Mouse (Mus musculus) CH12F3 (cell line): ENCODE data around the gene Pnpla7.
"Not testable (repeated sequence)": the region's sequence is repeated elsewhere in the genome, so short reads cannot be mapped to it uniquely, and the experiment has no call there.

ENCODE experiments used
- in situ Hi-C: fragments of 300-500 bp; cut with MboI; formaldehyde crosslinking; loops from 2 replicates; pipeline ENCODE4 v1.14.3; 2020; ENCODE audit warnings: low sequenced_read_pairs

Gene Pnpla7

GRCm38 (mm10) chr2:24975704-24976297, at the start of gene Pnpla7:
TSS of gene Pnpla7 (plus strand) at chr2:24976033.
- in situ Hi-C loops: no loop called here

- in situ Hi-C loops: no loop called here
Observed at GRCm38 (mm10) chr2:24926345-24926964, 49.4 kb upstream of the Pnpla7 start.

- in situ Hi-C loops: no loop called here
Observed at GRCm38 (mm10) chr2:24926965-24927358, 48.9 kb upstream of the Pnpla7 start.

- in situ Hi-C loops: no loop called here
Observed at GRCm38 (mm10) chr2:24927810-24928479, 47.9 kb upstream of the Pnpla7 start.

GRCm38 (mm10) chr2:24929119-24929518, 46.7 kb upstream of the Pnpla7 start:
- in situ Hi-C loops: no loop called here

GRCm38 (mm10) chr2:24929593-24929992, 46.2 kb upstream of the Pnpla7 start:
- in situ Hi-C loops: no loop called here

GRCm38 (mm10) chr2:24934441-24934963, 41.3 kb upstream of the Pnpla7 start:
- in situ Hi-C loops: no loop called here

GRCm38 (mm10) chr2:24935057-24935796, 40.6 kb upstream of the Pnpla7 start, which contains the start of gene Arrdc1:
TSS of gene Arrdc1 (minus strand) at chr2:24935252.
- in situ Hi-C loops: no loop called here

GRCm38 (mm10) chr2:24942092-24942491, 33.7 kb upstream of the Pnpla7 start:
- in situ Hi-C loops: no loop called here

GRCm38 (mm10) chr2:24944304-24944703, 31.5 kb upstream of the Pnpla7 start:
- in situ Hi-C loops: not testable (repeated sequence)

- in situ Hi-C loops: no loop called here
Observed at GRCm38 (mm10) chr2:24949421-24950188, 26.2 kb upstream of the Pnpla7 start, which contains the start of gene Zmynd19. TSS of gene Zmynd19 (plus strand) at chr2:24949792.

- in situ Hi-C loops: no loop called here
Observed at GRCm38 (mm10) chr2:24950189-24950535, 25.7 kb upstream of the Pnpla7 start.

- in situ Hi-C loops: no loop called here
Observed at GRCm38 (mm10) chr2:24952537-24953055, 23.2 kb upstream of the Pnpla7 start.

- in situ Hi-C loops: no loop called here
Observed at GRCm38 (mm10) chr2:24960910-24961309, 14.9 kb upstream of the Pnpla7 start.

- in situ Hi-C loops: no loop called here
Observed at GRCm38 (mm10) chr2:24962304-24963000, 13.4 kb upstream of the Pnpla7 start, which contains the start of gene Dph7. TSS of gene Dph7 (plus strand) at chr2:24962400.

- in situ Hi-C loops: no loop called here
Observed at GRCm38 (mm10) chr2:24970386-24970785, 5.4 kb upstream of the Pnpla7 start.

- in situ Hi-C loops: not testable (repeated sequence)
Observed at GRCm38 (mm10) chr2:24974452-24974851, 1.4 kb upstream of the Pnpla7 start.

- in situ Hi-C loops: no loop called here
Observed at GRCm38 (mm10) chr2:24974906-24975703, 728 bp upstream of the Pnpla7 start, which contains the start of gene Mrpl41. TSS of gene Mrpl41 (minus strand) at chr2:24975098.

- in situ Hi-C loops: no loop called here
Observed at GRCm38 (mm10) chr2:24976960-24977359, 1.1 kb downstream of the Pnpla7 start.
